ENCODE assay signal across 20 mouse cellular contexts in the genomic region with DNA sequence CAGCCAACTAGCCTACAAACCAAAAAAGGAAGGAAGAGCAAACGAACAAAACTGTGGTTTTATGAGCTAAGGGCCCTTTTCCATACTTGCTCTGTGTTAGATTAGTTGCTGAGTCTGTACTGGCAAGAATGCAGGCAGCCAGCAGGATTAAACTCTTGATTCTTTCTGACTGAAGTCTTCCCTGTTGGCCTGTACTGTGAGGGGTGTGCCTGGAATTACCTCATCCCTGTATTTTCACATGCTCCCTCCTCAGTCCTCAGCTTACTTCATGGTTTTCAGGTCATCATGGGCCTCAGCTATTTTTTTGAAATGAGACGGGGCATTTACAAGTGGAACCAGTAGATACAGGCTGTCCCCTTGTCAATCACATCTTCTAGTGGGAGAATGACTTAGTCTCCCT. TPM values are rescaled to one million over a fixed set of nuclear protein-coding genes. Genes with fewer than 3 reads are reported as not detected.
"Had no signal": no experiment of that assay in that cellular context is flagged by ENCODE, and none has a peak within 500 bp of the region (broad histone marks: within the 10 kb centered on the region; RNA-seq: fewer than 3 reads in every experiment).

No protein-coding gene starts in this region.

- H3K9ac ChIP-seq: limb, embryonic 13.5 days; liver, embryonic 12.5 days; lung, embryonic 14.5 days; midbrain, embryonic 15.5 days; neural tube, embryonic 12.5 days had no signal

- H3K4me3 ChIP-seq: limb, embryonic 13.5 days; liver, embryonic 12.5 days; megakaryocyte, embryonic 14.5 days; midbrain, embryonic 15.5 days; neural tube, embryonic 12.5 days had no signal

- H3K9me3 ChIP-seq: limb, embryonic 13.5 days; liver, embryonic 12.5 days; megakaryocyte, embryonic 14.5 days; midbrain, embryonic 15.5 days; neural tube, embryonic 12.5 days had no signal

- ATAC-seq: liver, embryonic 12.5 days; midbrain, embryonic 15.5 days had no signal

- H3K4me2 ChIP-seq: limb, embryonic 13.5 days; liver, embryonic 12.5 days; lung, embryonic 14.5 days; midbrain, embryonic 11.5 days; midbrain, embryonic 15.5 days; neural tube, embryonic 12.5 days had no signal

- DNase-seq: kidney, adult 8-10 months; kidney, postnatal 25 days; layer of hippocampus, adult 9-11 months; lung, embryonic 14.5 days; lung, postnatal 10 days; spleen, adult 18-20 months; thymus, postnatal 36 days had no signal

- H3K27ac ChIP-seq: limb, embryonic 13.5 days; liver, embryonic 12.5 days; macrophage; midbrain, embryonic 15.5 days; neural tube, embryonic 12.5 days had no signal

- H3K27me3 ChIP-seq: limb, embryonic 13.5 days; liver, embryonic 12.5 days; megakaryocyte, embryonic 14.5 days; midbrain, embryonic 15.5 days; neural tube, embryonic 12.5 days had no signal

RNA-seq across cellular contexts. Expression of a gene that starts 22.1 kb away (rescaled TPM):
- total RNA-seq: left cerebral cortex, postnatal 36 days; monocyte, adult 5-6 weeks; neutrophil, adult 5-6 weeks had no signal
- polyA plus RNA-seq: kidney, embryonic 16.5 days; limb, embryonic 13.5 days; liver, embryonic 12.5 days; liver, embryonic 16.5 days; lung, embryonic 14.5 days; macrophage; neural tube, embryonic 12.5 days; stomach, embryonic 14.5 days had no signal

RNA-seq across cellular contexts. Expression of a gene that starts 45.9 kb away (rescaled TPM):
- total RNA-seq: monocyte, adult 5-6 weeks; neutrophil, adult 5-6 weeks had no signal
- polyA plus RNA-seq: macrophage had no signal
